In genomic region chr17:74870177-74871160, GRCm38 (mm10) we compare ENCODE assay signal across 11 mouse cellular contexts.
DNase-seq lines count a peak whose midpoint lies in the region; ATAC-seq lines count a peak whose summit lies in the region.
"Had no signal": no experiment of that assay in that cellular context is flagged by ENCODE, and none has a peak within 500 bp of the region (broad histone marks: within the 10 kb centered on the region; RNA-seq: fewer than 3 reads in every experiment).

No protein-coding gene starts in this region.

- H3K27me3 ChIP-seq in kidney, embryonic 15.5 days: no peaks in the 10 kb centered on the region
- H3K27me3 ChIP-seq in limb, embryonic 10.5 days (ENCODE audit: low read depth, poor library complexity, severe bottlenecking): no peaks in the 10 kb centered on the region

- no peak overlapping the region for H3K4me3 ChIP-seq in kidney, embryonic 15.5 days (replicated peaks)
- no peak overlapping the region for H3K4me3 ChIP-seq in limb, embryonic 10.5 days
- H3K4me3 ChIP-seq: erythroblast, embryonic 14.5 days had no signal

- 0 out of 2 replicates have a peak, but pooled peaks have one; percentile 18 for ATAC-seq in kidney, embryonic 15.5 days (replicated peaks; ENCODE audit: low FRiP score)

- H3K27ac ChIP-seq in kidney, embryonic 15.5 days: peak overlapping the region; percentile 91
- 0 out of 2 replicates have a peak overlapping the region, but pooled peaks have one; percentile 7 for H3K27ac ChIP-seq in limb, embryonic 10.5 days

- peaks cover 59% of the 10 kb centered on the region for H3K4me1 ChIP-seq in kidney, embryonic 15.5 days
- peaks cover 53% of the 10 kb centered on the region for H3K4me1 ChIP-seq in limb, embryonic 10.5 days

- intact Hi-C loops in left cerebral cortex, postnatal 25 days (cut with DNase I): no loop called here

- no peaks in the 10 kb centered on the region for H3K36me3 ChIP-seq in kidney, embryonic 15.5 days
- no peaks in the 10 kb centered on the region for H3K36me3 ChIP-seq in limb, embryonic 10.5 days

- 27% methylated on average over 14 of the region's 14 CpGs for WGBS in kidney, embryonic 15.5 days
- 49% methylated on average over 14 of the region's 14 CpGs for WGBS in limb, embryonic 10.5 days

- no peak overlapping the region for H3K9ac ChIP-seq in kidney, embryonic 15.5 days

- peak; percentile 69 to 86 for DNase-seq in adrenal gland, adult (ENCODE audit: inconsistent age in 2 of 2, low spot score in 1 of 2)
- no peak for DNase-seq in adrenal gland, postnatal 4 days (ENCODE audit: low spot score in 2 of 2)
- no peak for DNase-seq in kidney, adult 11 months
- peak; percentile 55 for DNase-seq in adrenal gland, postnatal 10 days
- no peak for DNase-seq in limb, embryonic 10.5 days (ENCODE audit: low spot score)
- DNase-seq in left cerebral cortex, adult 8-10 months (ENCODE audit: low spot score in 2 of 2): no peak
- no peak for DNase-seq in left cerebral cortex, postnatal 25 days (ENCODE audit: low spot score in 2 of 2)
- DNase-seq: kidney, postnatal 4 days; right cerebral cortex, adult 18-20 months had no signal

- no peak overlapping the region for H3K4me2 ChIP-seq in kidney, embryonic 15.5 days

- no peaks in the 10 kb centered on the region for H3K9me3 ChIP-seq in kidney, embryonic 15.5 days (replicated peaks)
- H3K9me3 ChIP-seq in limb, embryonic 10.5 days (replicated peaks): no peaks in the 10 kb centered on the region

Comparison
In these comparisons a context has a peak if more than half of its experiments do, and no peak if none do; other contexts are left out.
1. DNase-seq: peak in adrenal gland, adult (2 of 2) and adrenal gland, postnatal 10 days (single experiment); none in adrenal gland, postnatal 4 days (0 of 2), kidney, adult 11 months (single experiment), limb, embryonic 10.5 days (single experiment), left cerebral cortex, adult 8-10 months (0 of 2) and left cerebral cortex, postnatal 25 days (0 of 2).